Mouse (Mus musculus) regulatory T cell (primary cell): ENCODE data around the gene 1810013L24Rik.
"Not testable (repeated sequence)": the region's sequence is repeated elsewhere in the genome, so short reads cannot be mapped to it uniquely, and the experiment has no call there.

ENCODE experiments used
- in situ Hi-C: fragments of 300-600 bp; cut with MboI, MseI; formaldehyde crosslinking; loops from one replicate; pipeline ENCODE4 v1.15.1; 2025; ENCODE audit warnings: high pct_unique_total_duplicates

1810013L24Rik gene

DNA sequence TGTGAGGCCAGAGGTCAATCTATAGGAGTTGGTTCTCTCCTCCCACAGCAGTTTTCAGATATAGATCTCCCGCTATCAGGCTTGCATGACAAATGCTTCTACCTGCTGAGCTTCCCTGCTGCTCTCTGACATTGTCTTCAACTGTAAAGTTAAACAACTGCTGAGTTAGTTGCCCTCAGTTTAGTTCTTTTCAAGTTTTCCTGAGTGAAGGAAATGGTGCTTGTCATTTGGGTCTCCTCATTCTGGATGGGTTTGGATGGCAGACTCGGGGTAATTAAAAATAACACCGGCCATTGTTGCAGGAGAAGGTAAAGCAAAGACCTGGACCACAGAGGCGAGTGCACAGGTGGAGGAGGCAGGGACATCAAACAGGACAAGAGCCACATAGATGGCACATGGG, 64.3 kb downstream of the 1810013L24Rik start:
- in situ Hi-C loops: not testable (repeated sequence)

DNA sequence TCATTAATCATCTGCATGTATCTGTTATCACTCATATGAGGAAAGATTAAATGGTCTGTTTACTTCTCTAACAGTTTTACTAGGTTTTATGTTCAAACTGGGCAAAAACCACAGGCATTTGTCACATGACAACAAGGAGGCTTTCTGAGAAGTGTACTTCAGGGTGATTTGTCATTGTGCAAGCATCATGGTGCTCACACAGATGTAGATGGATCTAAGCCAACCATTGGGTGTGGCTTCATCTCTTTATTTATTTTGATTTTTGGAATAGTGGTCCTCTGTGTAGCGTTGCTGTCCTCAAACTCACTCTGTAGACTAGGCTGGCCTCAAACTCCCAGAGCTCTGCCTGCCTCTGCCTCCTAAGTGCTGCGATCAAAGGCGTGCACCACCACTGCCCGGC, 65.4 kb downstream of the 1810013L24Rik start:
- in situ Hi-C loops: no loop called here

DNA sequence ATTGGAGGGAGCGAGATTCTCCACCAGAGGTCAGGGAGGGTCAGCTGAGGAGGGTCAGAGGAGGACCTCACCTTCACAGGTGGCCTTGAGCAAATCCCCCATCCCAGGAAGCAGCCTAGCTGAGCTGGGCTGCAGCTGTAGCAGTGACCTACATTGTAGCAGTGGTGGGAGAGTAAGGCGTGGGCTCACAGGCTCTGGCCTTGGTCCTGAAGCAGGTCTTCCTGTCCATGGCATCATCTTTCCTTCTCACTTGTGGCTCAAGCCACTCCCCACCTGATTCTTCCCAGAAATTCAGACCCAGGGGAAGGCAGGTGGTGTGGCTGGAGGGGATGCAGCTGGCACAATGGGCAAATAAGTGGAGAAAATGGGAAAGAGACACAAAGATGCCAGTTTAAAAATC, 76.2 kb downstream of the 1810013L24Rik start:
- in situ Hi-C loops: not testable (repeated sequence)
